Mouse (Mus musculus): Measurements from ENCODE around the gene Grm4.
"Not testable (repeated sequence)": the region's sequence is repeated elsewhere in the genome, so short reads cannot be mapped to it uniquely, and the experiment has no call there.

Gene Grm4

GRCm38 (mm10) chr17:27392918-27393317, 128.3 kb downstream of the Grm4 start:
- DNase-seq (ENCODE audit: low spot score), result no peak

GRCm38 (mm10) chr17:27390019-27390418, 131.2 kb downstream of the Grm4 start:
- no peak for DNase-seq (ENCODE audit: low spot score)

GRCm38 (mm10) chr17:27389221-27390000, 131.8 kb downstream of the Grm4 start:
- DNase-seq (ENCODE audit: low spot score), result no peak

- DNase-seq (ENCODE audit: low spot score), result no peak
Measured at GRCm38 (mm10) chr17:27386438-27386837, 134.8 kb downstream of the Grm4 start.

- DNase-seq (ENCODE audit: low spot score), result no peak
Measured at GRCm38 (mm10) chr17:27385513-27386261, 135.5 kb downstream of the Grm4 start.

- no peak for DNase-seq (ENCODE audit: low spot score)
Measured at GRCm38 (mm10) chr17:27382916-27383315, 138.3 kb downstream of the Grm4 start.

GRCm38 (mm10) chr17:27380911-27381459, 140.2 kb downstream of the Grm4 start:
- DNase-seq (ENCODE audit: low spot score), result not testable (repeated sequence)

- DNase-seq (ENCODE audit: low spot score), result no peak
Measured at GRCm38 (mm10) chr17:27378977-27379376, 142.2 kb downstream of the Grm4 start.

GRCm38 (mm10) chr17:27377151-27377550, 144.1 kb downstream of the Grm4 start:
- no peak for DNase-seq (ENCODE audit: low spot score)

GRCm38 (mm10) chr17:27375551-27375950, 145.7 kb downstream of the Grm4 start:
- DNase-seq (ENCODE audit: low spot score), result no peak
